Mouse (Mus musculus) ovary, postnatal 36 days (tissue): ENCODE results near the gene Def8.
A peak's percentile ranks its signal among the peaks of the same experiment; 100 is the strongest.
"Not testable (repeated sequence)": the region's sequence is repeated elsewhere in the genome, so short reads cannot be mapped to it uniquely, and the experiment has no call there.

Experiments used
- DNase-seq: peaks from one replicate; pipeline ENCODE4 v3.0.0; 2022; ENCODE audit warnings: low spot score, mixed read lengths

Def8 gene

DNA sequence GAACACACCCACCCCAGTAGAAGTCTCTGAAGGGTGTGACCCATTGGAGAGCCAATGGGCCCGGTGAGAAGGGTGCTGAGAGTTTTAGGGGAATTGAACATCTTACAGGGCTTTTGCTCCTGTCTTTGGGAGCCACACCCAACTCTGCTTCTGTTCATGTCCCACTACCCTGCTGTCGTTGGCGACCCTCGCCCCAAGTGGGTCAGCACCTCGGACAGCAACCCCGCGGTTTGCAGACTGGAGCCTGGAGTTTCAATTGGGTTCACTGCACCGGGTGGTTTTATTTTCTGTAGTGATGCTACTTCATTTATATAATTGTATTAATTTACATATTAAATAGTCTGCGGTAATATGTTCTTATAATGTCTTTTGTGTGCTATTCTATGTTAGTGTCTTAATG lies 9.1 kb upstream of the Def8 start:
- DNase-seq, result no peak

DNA sequence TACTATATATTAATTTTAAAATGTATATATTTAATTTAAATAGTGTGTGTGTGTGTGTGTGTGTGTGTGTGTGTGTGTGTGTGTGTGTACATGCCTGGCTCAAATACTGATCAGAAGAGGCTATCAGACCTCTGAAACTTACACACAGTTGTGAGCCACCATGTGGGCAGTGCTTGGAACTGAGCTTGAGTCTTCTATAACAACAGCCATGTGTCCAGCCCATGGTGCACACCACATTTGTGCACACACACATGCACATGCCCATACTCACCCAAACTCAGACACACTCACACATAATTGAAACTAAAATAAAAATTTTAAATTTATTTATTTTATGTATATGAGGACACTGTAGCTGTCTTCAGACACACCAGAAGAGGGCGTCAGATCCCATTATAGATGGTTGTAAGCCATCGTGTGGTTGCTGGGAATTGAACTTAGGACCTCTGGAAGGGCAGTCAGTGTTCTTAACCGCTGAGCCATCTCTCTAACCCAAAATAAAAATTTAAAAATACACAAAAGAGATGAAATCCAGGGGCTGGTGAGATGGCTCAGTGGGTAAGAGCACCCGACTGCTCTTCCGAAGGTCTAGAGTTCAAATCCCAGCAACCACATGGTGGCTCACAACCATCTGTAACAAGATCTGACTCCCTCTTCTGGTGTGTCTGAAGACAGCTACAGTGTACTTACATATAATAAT lies 8.2 kb upstream of the Def8 start:
- not testable (repeated sequence) for DNase-seq

DNA sequence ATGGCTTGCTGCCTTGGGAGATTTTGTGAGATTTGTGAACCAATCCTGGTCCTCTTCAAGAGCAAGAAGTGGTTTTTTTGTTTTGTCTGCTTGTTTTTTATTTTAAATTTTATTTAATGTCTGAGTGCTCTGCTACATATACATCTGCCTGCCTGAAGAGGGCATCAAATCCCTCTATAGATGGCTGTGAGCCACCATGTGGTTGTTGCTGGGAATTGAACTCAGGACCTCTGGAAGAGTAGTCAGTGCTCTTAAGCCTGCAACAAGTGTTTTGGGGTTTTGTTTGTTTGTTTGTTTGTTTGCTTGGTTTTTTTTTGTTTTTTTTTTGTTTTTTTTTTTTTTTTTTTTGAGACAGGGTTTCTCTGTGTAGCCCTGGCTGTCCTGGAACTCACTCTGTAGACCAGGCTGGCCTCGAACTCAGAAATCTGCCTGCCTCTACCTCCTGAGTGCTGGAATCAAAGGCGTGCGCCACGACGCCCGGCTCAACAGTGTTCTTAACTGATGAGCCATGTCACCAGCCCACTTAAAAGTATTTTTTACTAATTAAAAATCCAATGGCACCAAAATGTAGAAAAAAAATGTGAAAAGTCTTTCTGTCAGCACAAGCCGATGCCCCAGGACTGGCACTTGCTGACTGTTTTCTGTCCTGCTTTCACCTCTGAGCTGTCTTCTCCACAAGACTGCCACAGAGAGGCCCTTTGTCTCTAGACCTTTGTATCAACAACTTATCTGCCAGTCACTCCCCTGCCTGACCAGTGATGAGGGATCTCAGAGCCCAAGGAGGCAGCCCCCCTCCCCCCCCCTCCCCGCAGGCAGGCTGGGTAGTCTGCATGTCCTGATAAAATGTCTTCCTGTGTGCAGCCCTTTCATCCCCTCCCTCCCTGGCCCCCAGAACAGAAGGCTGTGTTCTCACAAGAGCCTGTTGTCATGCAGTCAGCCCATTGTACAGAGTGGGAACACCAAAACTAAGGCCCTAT lies 7.1 kb upstream of the Def8 start:
- DNase-seq, result no peak

DNA sequence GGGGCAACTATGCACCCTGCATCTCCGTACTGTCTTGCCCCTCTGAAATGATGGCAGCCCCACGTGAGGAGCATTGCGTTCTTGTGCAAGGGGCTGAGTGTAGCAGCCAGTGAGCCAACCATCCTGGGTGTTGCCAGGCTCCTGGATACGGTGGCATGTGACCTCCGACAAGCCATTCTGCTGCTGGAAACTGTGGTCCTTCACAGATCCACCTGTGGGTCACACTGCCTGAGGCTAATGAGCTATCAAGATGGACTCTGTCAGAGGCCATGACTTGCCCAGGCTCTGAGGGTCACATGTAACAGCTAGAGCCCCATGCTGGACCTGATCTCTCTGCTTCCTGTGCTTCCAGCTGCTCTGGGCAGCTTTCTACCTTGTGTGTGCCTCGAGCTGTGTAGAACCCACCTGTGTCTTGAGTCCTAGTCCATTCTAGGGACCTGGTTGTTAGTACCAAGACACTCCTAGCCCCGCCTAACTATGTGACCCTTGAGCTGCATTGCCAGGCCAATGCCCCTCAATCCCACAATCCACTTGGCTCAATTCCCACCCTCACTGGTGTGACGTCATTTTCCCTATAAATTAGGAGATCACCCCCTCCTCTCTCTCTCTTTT lies 6.3 kb upstream of the Def8 start:
- no peak for DNase-seq

DNA sequence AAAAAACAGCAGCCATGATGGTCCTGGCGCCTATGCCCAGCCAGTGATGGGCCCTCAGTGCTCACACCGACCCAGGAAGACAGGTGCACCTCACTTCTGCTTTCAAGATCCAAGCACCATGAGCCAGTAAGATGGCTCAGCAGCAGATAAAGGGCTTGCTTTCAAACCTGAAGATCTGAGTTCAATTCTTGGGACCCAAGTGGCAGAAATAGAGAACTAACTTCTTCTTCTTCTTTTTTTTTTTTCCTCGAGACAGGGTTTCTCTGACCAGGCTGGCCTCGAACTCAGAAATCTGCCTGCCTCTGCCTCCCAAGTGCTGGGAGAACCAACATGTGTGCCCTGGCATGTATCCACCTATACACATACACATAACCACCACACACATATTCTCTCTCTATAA lies 3.6 kb upstream of the Def8 start:
- DNase-seq, result no peak

DNA sequence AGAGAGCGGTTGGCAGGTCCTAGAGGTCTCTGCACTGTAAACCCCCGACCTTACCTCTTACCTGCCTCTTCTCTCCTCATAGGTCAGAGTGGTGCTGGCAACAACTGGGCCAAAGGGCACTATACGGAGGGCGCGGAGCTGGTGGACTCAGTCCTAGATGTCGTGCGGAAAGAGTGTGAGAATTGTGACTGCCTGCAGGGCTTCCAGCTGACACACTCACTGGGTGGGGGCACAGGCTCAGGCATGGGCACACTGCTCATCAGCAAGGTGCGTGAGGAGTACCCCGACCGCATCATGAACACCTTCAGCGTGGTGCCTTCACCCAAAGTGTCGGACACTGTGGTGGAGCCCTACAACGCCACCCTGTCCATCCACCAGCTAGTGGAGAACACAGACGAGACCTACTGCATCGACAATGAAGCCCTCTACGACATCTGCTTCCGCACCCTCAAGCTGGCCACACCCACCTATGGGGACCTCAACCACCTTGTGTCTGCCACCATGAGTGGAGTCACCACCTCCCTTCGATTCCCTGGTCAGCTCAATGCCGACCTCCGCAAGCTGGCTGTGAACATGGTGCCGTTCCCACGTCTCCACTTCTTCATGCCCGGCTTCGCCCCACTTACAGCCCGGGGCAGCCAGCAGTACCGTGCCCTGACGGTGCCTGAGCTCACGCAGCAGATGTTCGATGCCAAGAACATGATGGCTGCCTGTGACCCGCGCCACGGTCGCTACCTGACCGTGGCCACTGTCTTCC lies 2.6 kb upstream of the Def8 start:
- no peak for DNase-seq

DNA sequence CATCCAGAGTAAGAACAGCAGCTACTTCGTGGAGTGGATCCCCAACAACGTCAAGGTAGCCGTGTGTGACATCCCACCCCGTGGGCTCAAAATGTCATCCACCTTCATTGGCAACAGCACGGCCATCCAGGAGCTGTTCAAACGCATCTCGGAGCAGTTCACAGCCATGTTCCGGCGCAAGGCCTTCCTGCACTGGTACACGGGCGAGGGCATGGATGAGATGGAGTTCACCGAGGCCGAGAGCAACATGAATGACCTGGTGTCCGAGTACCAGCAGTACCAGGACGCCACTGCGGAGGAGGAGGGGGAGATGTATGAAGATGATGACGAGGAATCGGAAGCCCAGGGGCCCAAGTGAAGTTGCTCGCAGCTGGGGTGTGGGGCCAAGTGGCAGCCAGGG lies 2.0 kb upstream of the Def8 start:
- DNase-seq, result no peak

DNA sequence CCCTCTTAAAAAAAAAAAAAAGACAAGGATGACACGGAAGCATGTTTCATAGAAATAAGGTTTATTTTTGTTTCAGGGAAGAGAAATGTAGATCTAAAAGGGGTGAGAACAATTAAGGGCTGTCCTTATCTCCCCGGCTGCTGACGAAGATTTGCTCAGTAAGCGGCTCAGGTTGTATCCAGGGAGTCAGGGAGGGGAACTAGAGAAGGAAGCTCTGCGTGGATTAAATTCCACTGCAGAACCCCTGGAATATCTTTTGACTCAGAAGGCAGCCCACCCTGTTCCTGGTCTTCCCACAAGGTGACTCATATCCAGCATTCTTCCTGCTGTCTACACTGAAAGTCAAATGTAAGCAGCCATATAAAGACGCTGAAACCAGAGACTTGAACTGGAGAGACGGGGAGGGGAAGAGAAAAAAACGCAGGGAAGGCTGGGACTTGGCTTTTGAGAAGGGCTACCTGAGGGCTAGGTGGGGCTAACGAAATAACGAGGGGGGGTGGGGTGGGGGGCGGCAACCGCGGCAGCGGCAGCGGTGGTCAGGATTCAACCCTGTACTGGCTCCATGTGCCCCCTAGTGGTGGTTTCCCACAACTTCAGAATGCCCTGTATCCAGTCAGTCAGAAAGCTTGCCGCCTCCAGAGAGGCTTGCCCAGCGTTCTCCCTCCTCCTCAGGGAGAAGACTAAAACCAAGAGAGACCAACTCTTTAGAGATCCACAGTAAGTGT lies 1.1 kb upstream of the Def8 start:
- peak; percentile 53 for DNase-seq

DNA sequence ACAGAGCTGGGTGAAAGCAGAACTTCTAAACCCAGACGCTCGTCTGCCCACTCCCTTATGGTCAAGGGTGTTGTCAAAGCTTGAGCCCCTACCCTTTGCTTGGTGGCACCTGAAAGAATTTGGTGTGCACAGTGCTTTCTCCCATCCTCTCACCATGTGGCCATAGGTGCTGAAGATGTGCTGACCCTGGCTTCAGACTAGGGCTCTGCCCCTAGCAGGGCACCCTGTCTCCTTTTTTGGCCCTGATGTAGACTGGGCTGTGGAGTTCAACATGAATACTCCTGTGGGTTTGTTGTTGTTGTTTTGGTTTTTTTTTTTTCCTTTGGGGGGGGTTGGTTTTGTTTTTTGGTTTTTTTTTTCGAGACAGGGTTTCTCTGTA lies 557 bp upstream of the Def8 start:
- no peak for DNase-seq

DNA sequence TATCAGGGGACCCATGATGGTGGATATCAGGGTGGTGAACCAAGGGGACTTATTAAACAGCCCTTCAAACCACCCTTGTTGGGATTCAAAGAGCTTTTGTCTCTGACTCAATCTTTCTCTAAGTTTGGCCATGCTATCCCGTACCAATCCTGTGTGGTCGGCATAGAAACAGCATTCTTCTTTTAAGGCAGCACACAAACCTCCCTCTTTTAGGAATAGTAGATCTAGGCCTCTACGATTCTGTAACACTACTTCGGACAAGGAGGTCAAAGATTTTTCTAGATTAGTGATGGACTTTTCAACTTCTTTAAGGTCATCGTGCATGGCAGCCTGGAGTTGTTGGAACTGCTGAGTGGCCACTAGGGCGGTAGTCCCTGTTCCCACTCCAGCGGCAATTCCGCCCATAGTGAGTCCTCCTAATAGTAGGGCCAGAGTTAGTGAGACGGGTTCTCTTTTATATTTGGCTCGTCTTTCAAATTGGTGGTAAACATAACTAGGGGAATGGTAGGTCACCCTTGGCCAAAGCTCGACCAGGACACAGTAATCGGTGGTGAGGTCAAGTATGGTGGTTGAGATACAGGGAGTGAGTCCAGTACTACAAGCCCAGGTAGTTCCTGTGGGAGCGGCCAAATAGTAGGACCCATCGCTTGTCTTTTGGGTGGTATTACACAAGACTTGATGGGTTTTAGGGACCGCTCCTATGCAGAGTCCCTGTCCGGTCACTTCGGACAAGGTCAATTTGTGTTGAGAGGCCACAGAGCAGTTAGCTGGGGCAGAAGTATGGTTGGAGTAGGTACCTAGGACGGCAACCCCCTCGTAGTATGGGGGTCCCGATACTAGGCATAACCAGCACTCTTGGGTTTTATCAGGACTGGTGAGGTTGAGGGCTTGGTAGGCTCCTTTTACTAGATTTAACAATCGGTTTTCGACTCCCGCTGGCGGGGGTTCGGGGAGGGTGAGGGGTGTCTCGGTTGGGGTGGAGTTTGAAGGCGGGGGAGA lies 3.5 kb downstream of the Def8 start:
- DNase-seq, result no peak

DNA sequence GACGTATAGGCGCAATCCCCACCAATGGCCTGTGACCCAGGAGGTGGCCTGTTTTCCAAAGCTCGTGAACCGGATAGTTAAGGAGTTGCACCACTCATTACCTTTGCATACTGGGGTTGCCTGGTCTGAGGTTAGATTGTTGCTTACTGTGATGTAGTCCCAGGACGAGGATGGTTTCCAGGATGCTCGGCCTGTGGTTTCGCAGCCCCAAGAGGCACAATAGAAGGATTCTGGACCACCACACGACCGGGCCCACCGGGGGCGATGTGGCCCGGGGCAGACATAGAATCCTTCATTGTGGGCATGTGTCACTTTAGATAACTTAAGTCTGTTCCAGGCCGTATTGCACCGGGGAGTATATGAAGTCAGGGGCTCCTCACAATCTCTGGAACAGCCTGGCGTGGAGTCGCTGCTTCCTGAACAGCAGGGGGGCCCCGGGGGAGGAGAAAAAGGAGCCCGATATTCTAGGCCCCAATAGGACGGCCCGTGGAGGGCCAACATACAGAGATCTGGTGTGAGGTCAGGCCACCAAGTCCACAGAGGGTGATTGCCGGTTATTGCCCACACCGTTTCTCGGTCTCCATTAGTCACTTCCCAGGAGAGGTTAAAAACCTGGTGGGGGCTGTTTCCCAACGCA lies 4.4 kb downstream of the Def8 start:
- DNase-seq, result no peak

DNA sequence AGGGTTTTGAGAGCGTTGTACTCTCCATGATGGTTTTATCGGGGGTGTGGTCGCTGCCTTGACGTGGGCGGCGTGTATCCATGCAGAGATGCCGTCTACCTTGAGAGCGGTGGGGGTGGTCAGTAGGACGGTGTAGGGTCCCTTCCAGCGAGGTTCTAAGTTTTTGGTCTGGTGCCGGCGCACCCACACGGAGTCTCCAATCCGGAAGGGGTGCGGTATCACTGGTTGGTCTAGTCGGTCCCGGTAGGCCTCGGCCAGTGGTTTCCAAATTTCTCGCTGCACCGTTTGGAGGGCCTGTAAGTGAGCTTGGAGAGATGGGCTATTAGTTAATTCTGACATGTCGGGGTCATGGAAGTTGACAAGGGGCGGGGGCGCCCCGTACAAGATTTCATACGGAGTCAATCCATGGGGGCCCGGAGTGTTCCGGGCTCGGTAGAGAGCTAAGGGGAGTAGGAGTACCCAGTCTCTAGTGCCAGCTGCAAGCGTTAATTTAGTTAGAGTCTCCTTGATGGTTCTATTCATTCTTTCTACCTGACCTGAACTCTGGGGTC lies 5.1 kb downstream of the Def8 start:
- DNase-seq, result no peak

DNA sequence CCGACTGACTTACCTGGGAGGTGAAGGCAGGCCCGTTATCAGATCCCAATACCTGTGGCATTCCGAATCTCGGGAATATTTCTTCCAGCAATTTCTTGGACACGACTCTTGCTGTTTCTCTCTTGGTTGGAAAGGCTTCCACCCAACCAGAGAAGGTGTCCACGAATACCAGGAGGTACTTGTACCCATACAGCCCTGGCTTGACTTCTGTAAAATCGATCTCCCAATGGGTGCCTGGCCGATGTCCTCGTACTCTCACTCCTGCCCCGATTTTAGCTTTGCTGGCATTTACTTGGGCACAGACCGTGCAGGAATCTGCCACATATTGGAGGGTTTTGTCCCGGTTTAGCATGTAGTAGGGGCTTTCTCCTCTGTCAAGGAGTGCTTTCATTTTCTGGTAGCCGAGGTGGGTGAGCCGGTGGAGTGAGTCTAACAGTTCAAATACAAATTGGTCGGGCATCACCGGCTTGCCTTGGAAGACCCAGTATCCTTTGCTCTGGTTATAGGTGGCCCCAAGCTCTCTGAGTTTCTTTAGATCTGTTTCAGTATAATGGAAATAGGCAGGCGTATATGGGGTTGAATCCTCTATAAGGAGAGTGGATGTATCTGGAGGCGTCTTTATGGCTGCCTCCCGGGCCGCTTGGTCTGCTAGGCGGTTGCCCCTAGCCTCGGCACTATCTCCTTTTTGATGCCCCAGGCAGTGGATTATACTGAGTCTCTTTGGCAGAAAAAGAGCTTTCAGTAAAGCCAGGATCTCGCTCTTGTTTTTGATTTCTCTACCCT lies 5.8 kb downstream of the Def8 start:
- DNase-seq, result no peak

DNA sequence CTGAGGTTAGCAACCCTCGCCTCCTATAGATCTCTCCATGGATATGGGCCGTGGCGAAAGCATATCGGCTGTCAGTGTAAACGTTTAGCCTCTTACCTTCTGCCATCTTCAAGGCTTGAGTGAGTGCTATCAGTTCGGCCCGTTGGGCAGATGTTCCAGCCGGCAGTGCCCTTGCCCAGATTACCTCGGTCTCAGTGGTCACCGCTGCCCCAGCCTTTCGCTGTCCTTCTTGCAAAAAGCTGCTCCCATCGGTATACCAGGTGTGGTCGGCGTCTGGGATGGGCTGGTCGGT lies 6.3 kb downstream of the Def8 start:
- not testable (repeated sequence) for DNase-seq

DNA sequence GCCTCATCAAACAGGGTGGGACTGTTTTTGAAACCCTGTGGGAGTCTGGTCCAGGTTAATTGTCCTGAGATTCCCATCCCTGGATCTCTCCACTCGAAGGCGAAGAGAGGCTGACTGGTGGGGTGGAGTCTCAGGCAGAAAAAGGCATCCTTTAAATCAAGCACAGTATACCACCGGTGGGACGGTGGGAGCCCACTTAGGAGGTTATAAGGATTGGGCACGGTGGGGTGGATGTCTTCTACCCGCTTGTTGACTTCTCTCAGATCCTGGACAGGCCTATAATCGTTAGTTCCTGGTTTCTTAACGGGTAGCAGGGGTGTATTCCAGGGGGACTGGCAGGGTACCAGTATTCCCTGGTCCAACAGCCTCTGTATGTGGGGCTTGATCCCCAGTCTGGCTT lies 7.6 kb downstream of the Def8 start:
- DNase-seq, result not testable (repeated sequence)

DNA sequence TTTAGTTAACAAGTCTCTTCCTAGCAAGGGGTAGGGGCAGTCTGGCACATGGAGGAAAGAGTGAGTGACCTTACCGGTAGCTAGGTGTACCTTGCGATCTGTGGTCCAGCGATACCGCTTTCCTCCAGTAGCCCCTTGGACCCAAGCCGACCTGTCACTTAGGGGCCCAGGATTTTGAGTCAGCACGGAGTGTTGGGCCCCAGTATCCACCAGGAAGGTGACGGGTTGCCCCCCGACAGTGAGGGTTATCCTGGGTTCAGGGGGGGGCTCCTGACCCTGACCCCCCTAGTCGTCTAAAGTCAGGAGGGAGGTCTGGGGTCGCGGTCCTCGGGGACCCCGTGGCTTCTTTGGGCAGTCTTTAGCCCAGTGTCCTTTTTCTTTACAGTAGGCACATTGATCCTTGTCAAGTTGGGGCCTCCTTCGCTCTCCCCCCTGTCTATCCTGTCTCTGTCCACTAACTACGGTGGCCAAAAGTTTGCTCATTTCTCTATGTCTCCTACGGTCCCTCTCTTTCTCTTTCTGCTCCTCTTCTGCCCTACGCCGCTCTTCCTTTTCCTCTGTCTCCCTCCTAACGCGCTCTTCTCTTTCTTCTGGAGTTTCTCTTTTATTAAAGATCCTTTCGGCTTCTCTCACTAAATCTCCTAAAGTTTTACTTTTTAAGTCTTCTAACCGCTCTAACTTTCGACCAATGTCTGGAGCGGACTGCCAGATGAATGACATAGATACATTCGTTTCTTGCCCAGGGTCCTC lies 8.5 kb downstream of the Def8 start:
- no peak for DNase-seq

DNA sequence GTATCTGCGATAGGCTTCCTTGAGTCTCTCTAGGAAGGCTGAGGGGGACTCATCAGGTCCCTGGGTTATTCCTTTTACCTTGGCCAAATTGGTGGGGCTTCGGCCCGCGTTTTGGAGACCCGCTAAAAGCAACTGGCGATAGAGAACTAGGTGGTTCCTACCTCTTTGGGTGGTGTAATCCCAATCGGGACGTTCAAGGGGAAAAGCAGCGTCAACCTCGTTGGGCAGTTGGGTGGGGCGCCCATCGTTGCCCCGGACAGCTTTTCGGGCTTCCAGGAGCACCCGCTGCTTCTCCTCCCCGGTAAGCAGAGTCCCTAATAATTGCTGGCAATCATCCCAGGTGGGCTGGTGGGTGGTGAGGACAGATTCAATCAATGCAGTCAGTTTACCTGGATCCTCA lies 9.1 kb downstream of the Def8 start:
- DNase-seq, result no peak
